Mouse (Mus musculus) cerebellum, adult 11-12 months (tissue): ENCODE measurements at regions not wholly inside any gene's neighbourhood (a gene's known extent, or its start where the extent isn't known, plus 50 kb on each side); places are given as distances from the start of the nearest gene placed in this dataset.
A peak's percentile ranks its signal among the peaks of the same experiment; 100 is the strongest.
"Not testable (repeated sequence)": the region's sequence is repeated elsewhere in the genome, so short reads cannot be mapped to it uniquely, and the experiment has no call there.

Experiments
- DNase-seq: peaks from one replicate; pipeline ENCODE4 v3.0.0; 2022

DNA sequence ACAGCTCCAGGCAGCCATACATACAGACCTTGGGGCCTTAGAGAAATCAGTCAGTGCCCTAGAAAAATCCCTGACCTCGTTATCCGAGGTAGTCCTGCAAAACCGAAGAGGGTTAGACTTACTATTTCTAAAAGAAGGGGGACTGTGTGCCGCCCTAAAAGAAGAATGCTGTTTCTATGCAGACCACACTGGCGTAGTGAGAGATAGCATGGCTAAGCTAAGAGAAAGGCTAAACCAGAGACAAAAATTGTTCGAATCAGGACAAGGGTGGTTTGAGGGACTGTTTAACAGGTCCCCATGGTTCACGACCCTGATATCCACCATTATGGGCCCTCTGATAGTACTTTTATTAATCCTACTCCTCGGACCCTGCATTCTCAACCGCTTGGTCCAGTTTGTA is 322.2 kb downstream of the Gm29866 start:
- not testable (repeated sequence) for DNase-seq

GRCm38 (mm10) chrY:20670391-20670790 is 323.1 kb downstream of the Gm29866 start:
- not testable (repeated sequence) for DNase-seq

DNA sequence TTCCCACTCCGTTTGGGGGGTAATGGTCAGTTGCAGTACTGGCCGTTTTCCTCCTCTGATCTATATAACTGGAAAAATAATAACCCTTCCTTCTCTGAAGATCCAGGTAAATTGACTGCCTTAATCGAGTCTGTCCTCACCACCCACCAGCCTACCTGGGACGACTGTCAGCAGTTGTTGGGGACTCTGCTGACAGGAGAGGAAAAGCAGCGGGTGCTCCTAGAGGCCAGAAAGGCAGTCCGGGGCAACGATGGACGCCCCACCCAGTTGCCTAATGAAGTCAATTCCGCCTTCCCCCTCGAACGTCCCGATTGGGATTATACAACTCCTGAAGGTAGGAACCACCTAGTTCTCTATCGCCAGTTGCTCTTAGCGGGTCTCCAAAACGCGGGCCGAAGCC is 328.2 kb downstream of the Gm29866 start:
- peak; percentile 1 for DNase-seq
